Mouse (Mus musculus) left cerebral cortex, postnatal 10 days (tissue): Measurements from ENCODE around the gene Mrtfb. TPM values are rescaled to one million over a fixed set of nuclear protein-coding genes. Genes with fewer than 3 reads are reported as not detected.

Source experiments
- DNase-seq, 2 experiments: peaks; one replicate each; pipeline ENCODE4 v3.0.0; 2021 to 2022; ENCODE audit warnings: low spot score in 2 of 2, mixed read lengths in 1 of 2; ENCODE audit errors: extremely low spot score in 1 of 2
- intact Hi-C: fragments of 180-260 bp; cut with DNase I; formaldehyde crosslinking; loops from one replicate; pipeline ENCODE4 v1.15.1; 2025
- total RNA-seq, 2 experiments: library from RNA; stranded (reverse); gene quantifications; 2 replicates each; pipeline ENCODE4 v1.2.3; 2021

Mrtfb gene
- 100 to 1,000 TPM; 114 to 118 TPM for total RNA-seq

GRCm38 (mm10) chr16:13255855-13256635 lies at the start of gene Mrtfb:
Gene Mrtfb, plus strand, starts transcription at chr16:13256481.
- intact Hi-C loops: loop anchor here (5.0 to 10.0 kb wide), 2 partner anchors 91 to 101 kb away; no protein-coding TSS in a partner anchor
- DNase-seq: peak; percentile 82 to 95

GRCm38 (mm10) chr16:13207649-13208048 lies 48.6 kb upstream of the Mrtfb start:
- no peak for DNase-seq
- intact Hi-C loops: no loop called here

- DNase-seq: no peak
- intact Hi-C loops: no loop called here
Measured at GRCm38 (mm10) chr16:13208087-13208486, 48.2 kb upstream of the Mrtfb start.

GRCm38 (mm10) chr16:13212781-13213180 lies 43.5 kb upstream of the Mrtfb start:
- DNase-seq: no peak
- intact Hi-C loops: no loop called here

- intact Hi-C loops: no loop called here
- no peak for DNase-seq
Measured at GRCm38 (mm10) chr16:13216116-13216952, 39.9 kb upstream of the Mrtfb start.

GRCm38 (mm10) chr16:13217951-13218350 lies 38.3 kb upstream of the Mrtfb start:
- no peak for DNase-seq
- intact Hi-C loops: no loop called here

GRCm38 (mm10) chr16:13221475-13221874 lies 34.8 kb upstream of the Mrtfb start:
- intact Hi-C loops: no loop called here
- no peak for DNase-seq

- DNase-seq: no peak
- intact Hi-C loops: no loop called here
Measured at GRCm38 (mm10) chr16:13232043-13232442, 24.2 kb upstream of the Mrtfb start.

GRCm38 (mm10) chr16:13232912-13233802 lies 23.1 kb upstream of the Mrtfb start:
- intact Hi-C loops: no loop called here
- DNase-seq: peak in 1 of 2 experiments; percentile 80

- intact Hi-C loops: no loop called here
- DNase-seq: no peak
Measured at GRCm38 (mm10) chr16:13239039-13239438, 17.2 kb upstream of the Mrtfb start.

- intact Hi-C loops: no loop called here
- no peak for DNase-seq
Measured at GRCm38 (mm10) chr16:13239544-13239943, 16.7 kb upstream of the Mrtfb start.

- DNase-seq: no peak
- intact Hi-C loops: no loop called here
Measured at GRCm38 (mm10) chr16:13240326-13240725, 16.0 kb upstream of the Mrtfb start.

- DNase-seq: no peak
- intact Hi-C loops: no loop called here
Measured at GRCm38 (mm10) chr16:13245658-13246057, 10.6 kb upstream of the Mrtfb start.

GRCm38 (mm10) chr16:13246855-13247254 lies 9.4 kb upstream of the Mrtfb start:
- no peak for DNase-seq
- intact Hi-C loops: no loop called here

GRCm38 (mm10) chr16:13250061-13250460 lies 6.2 kb upstream of the Mrtfb start:
- intact Hi-C loops: loop anchor here (10.0 kb wide), 1 partner anchor 85 kb away; no protein-coding TSS in a partner anchor

GRCm38 (mm10) chr16:13256667-13257527 lies 616 bp downstream of the Mrtfb start:
- DNase-seq: peak in 1 of 2 experiments; percentile 53
- intact Hi-C loops: loop anchor here (5.0 to 10.0 kb wide), 2 partner anchors 92 to 100 kb away; no protein-coding TSS in a partner anchor

More at GRCm38 (mm10) chr16:13250061-13250460, 6.2 kb upstream of the Mrtfb start:
- no peak for DNase-seq

- no peak for DNase-seq
- intact Hi-C loops: loop anchor here (5.0 to 10.0 kb wide), 2 partner anchors 93 to 100 kb away; no protein-coding TSS in a partner anchor
Measured at GRCm38 (mm10) chr16:13257528-13257835, 1.2 kb downstream of the Mrtfb start.

- intact Hi-C loops: loop anchor here (5.0 to 10.0 kb wide), 2 partner anchors 94 to 98 kb away; no protein-coding TSS in a partner anchor
- no peak for DNase-seq
Measured at GRCm38 (mm10) chr16:13259026-13259425, 2.7 kb downstream of the Mrtfb start.
